Mouse (Mus musculus): ENCODE results near the gene Stac.

DNA sequence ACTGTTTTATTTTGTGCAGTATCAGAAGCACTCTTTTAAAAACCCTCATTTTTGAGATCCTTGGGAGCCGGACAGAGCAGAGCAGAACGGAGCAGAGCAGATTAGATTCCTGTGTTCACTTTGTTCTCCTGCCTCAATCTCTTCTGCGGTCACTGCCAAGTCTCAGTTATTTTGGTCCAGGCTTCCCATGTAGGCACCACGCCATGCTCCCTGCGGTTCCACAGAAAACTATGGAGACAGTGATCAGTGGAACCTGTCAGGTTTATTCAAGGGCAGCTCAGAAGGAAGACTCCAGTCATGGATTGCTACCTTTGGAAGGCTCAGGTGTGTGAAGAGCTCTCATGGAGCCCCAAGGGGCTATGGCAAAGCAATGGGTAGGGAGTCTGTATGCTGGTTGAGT lies 116.3 kb downstream of the Stac start:
- no peak for TF ChIP-seq CTCF (IDR thresholded peaks at IDR 0.05; ENCODE audit: borderline replicate concordance, insufficient read depth, low read length)
- TF ChIP-seq POLR2A (IDR thresholded peaks at IDR 0.05; ENCODE audit: low read depth, low read length), result no peak
